Mouse (Mus musculus) E14TG2a.4 (cell line): ENCODE measurements around the gene Id2.

ENCODE experiments used
- CTCF ChIP-seq: conservative IDR thresholded peaks from 2 replicates; pipeline ENCODE4 v1.5.1; 2014; ENCODE audit warnings: low read length
- NANOG ChIP-seq: IDR thresholded peaks from 2 replicates; pipeline ENCODE4 v1.6.1; 2014; ENCODE audit warnings: borderline replicate concordance, low read length, mixed read lengths
- POU5F1 ChIP-seq: IDR thresholded peaks from 2 replicates; pipeline ENCODE4 v1.6.1; 2014; ENCODE audit warnings: low read length, borderline replicate concordance

GRCm38 (mm10) chr12:25104541-25104940 is 7.6 kb upstream of the Id2 start:
- TF ChIP-seq POU5F1 (no peak), CTCF (no peak), NANOG (no peak)
